In the genomic region with DNA sequence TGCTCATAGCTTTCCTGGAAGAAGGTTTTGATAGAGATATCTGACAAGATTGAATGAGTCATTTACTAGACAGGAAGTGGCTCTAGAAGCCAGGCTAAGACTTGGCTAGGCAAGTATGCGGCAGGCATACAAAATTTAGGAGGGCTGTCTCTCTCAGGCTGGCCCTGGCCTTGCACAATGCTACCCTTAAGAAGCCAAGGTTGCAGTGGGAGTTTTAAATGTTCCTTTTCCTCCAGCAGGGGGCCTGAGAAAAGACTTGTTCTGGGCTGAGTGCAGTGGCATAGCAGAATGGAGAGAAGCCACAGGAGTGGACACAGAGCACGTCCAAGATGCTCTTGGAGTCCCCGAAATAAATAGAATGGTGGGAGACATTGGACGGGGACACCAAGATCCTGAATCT, we compare ENCODE assay signal across 9 mouse cellular contexts. TPM values are rescaled to one million over a fixed set of nuclear protein-coding genes. Genes with fewer than 3 reads are reported as not detected.
DNase-seq lines count a peak whose midpoint lies in the region; ATAC-seq and TF ChIP-seq lines count a peak whose summit lies in the region.
"Had no signal": no experiment of that assay in that cellular context is flagged by ENCODE, and none has a peak within 500 bp of the region (broad histone marks: within the 10 kb centered on the region; RNA-seq: fewer than 3 reads in every experiment).

No protein-coding gene starts in this region.

- peak; percentile 56 for TF ChIP-seq CTCF in liver, embryonic 14.5 days (IDR thresholded peaks at IDR 0.05; ENCODE audit: low read depth)

- no peak overlapping the region for H3K9ac ChIP-seq in liver, embryonic 14.5 days (replicated peaks)
- H3K9ac ChIP-seq in liver, embryonic 12.5 days, result no peak overlapping the region
- no peak overlapping the region for H3K9ac ChIP-seq in neural tube, embryonic 15.5 days (replicated peaks)

- H3K27ac ChIP-seq in liver, embryonic 14.5 days, result no peak overlapping the region
- no peak overlapping the region for H3K27ac ChIP-seq in liver, embryonic 12.5 days
- no peak overlapping the region for H3K27ac ChIP-seq in embryonic facial prominence, embryonic 10.5 days (replicated peaks)
- H3K27ac ChIP-seq in neural tube, embryonic 15.5 days (replicated peaks), result no peak overlapping the region

- no peaks in the 10 kb centered on the region for H3K9me3 ChIP-seq in liver, embryonic 14.5 days (ENCODE audit: control insufficient read depth, low read length)
- H3K9me3 ChIP-seq in liver, embryonic 12.5 days (replicated peaks), result no peaks in the 10 kb centered on the region
- H3K9me3 ChIP-seq in embryonic facial prominence, embryonic 10.5 days, result no peaks in the 10 kb centered on the region
- no peaks in the 10 kb centered on the region for H3K9me3 ChIP-seq in neural tube, embryonic 15.5 days (replicated peaks)

- H3K27me3 ChIP-seq in liver, embryonic 14.5 days (ENCODE audit: control insufficient read depth, insufficient read depth, low read length), result no peaks in the 10 kb centered on the region
- peaks cover 10% of the 10 kb centered on the region for H3K27me3 ChIP-seq in liver, embryonic 12.5 days (replicated peaks)
- peaks cover 16% of the 10 kb centered on the region; the same call in 1 of the 2 replicates for H3K27me3 ChIP-seq in embryonic facial prominence, embryonic 10.5 days (replicated peaks; ENCODE audit: low read depth, poor library complexity, severe bottlenecking)
- H3K27me3 ChIP-seq in neural tube, embryonic 15.5 days (replicated peaks), result 0 out of 2 replicates have a peak, but pooled peaks cover 4% of the 10 kb centered on the region

- no peak for TF ChIP-seq EP300 in liver, embryonic 14.5 days (IDR thresholded peaks at IDR 0.05; ENCODE audit: low read depth)

- WGBS in liver, embryonic 14.5 days (ENCODE audit: insufficient replicate concordance), result 42% methylated on average over 4 of the region's 4 CpGs
- 40% methylated on average over 4 of the region's 4 CpGs for WGBS in liver, embryonic 12.5 days (ENCODE audit: insufficient replicate concordance)
- 75% methylated on average over 4 of the region's 4 CpGs for WGBS in embryonic facial prominence, embryonic 10.5 days
- 73% methylated on average over 4 of the region's 4 CpGs for WGBS in neural tube, embryonic 15.5 days

- H3K4me2 ChIP-seq in liver, embryonic 14.5 days (ENCODE audit: low read depth), result no peak overlapping the region
- H3K4me2 ChIP-seq in liver, embryonic 12.5 days, result no peak overlapping the region
- no peak overlapping the region for H3K4me2 ChIP-seq in neural tube, embryonic 15.5 days

- no peaks in the 10 kb centered on the region for H3K36me3 ChIP-seq in liver, embryonic 14.5 days (replicated peaks; ENCODE audit: control insufficient read depth, insufficient read depth, low read depth)
- no peaks in the 10 kb centered on the region for H3K36me3 ChIP-seq in liver, embryonic 12.5 days
- no peaks in the 10 kb centered on the region for H3K36me3 ChIP-seq in embryonic facial prominence, embryonic 10.5 days (replicated peaks)
- H3K36me3 ChIP-seq in neural tube, embryonic 15.5 days, result no peaks in the 10 kb centered on the region

- 0 out of 4 replicates have a peak, but pooled peaks cover 0 to 2% of the 10 kb centered on the region in 2 experiments for H3K4me1 ChIP-seq in liver, embryonic 14.5 days (replicated peaks; ENCODE audit: control insufficient read depth in 2 of 2, insufficient read depth in 2 of 2, low read length in 1 of 2)
- 0 out of 2 replicates have a peak, but pooled peaks cover 12% of the 10 kb centered on the region for H3K4me1 ChIP-seq in liver, embryonic 12.5 days
- H3K4me1 ChIP-seq in embryonic facial prominence, embryonic 10.5 days, result peaks cover 8% of the 10 kb centered on the region; the same call in 1 of the 2 replicates
- H3K4me1 ChIP-seq in neural tube, embryonic 15.5 days, result 0 out of 2 replicates have a peak, but pooled peaks cover 4% of the 10 kb centered on the region

- ATAC-seq in liver, embryonic 14.5 days (ENCODE audit: insufficient read depth), result no peak
- no peak for ATAC-seq in liver, embryonic 12.5 days
- ATAC-seq in megakaryocyte progenitor cell, adult 5-6 weeks (replicated peaks; ENCODE audit: poor library complexity), result peak; percentile 65
- ATAC-seq in neural tube, embryonic 15.5 days (ENCODE audit: low FRiP score), result no peak

- DNase-seq in cerebellum, postnatal 10 days, result peak; percentile 29 to 44
- DNase-seq in cerebellum, adult 18-20 months, result no peak
- no peak for DNase-seq in liver, embryonic 14.5 days (ENCODE audit: low read depth in 3 of 3, low spot score in 3 of 3)
- peak; percentile 30 for DNase-seq in embryonic facial prominence, embryonic 10.5 days (ENCODE audit: low spot score)
- DNase-seq in right cerebral cortex, postnatal 4 days, result no peak

- no peak overlapping the region for H3K4me3 ChIP-seq in liver, embryonic 14.5 days (ENCODE audit: insufficient read depth in 1 of 2, low read depth in 2 of 2, low read length in 2 of 2)
- no peak overlapping the region for H3K4me3 ChIP-seq in liver, embryonic 12.5 days
- no peak overlapping the region for H3K4me3 ChIP-seq in embryonic facial prominence, embryonic 10.5 days
- no peak overlapping the region for H3K4me3 ChIP-seq in neural tube, embryonic 15.5 days (replicated peaks)
- H3K4me3 ChIP-seq: megakaryocyte, embryonic 14.5 days had no signal

RNA-seq across cellular contexts. Expression of gene Apod, which starts 38.4 kb away (rescaled TPM):
- 0.11 TPM in 1 of 2 replicates, not detected in the other for polyA plus RNA-seq in liver, embryonic 14.5 days (2012; rRNA removed)
- polyA plus RNA-seq in liver, embryonic 14.5 days (2014; fragmentation: Nextera tagmentation; extraction: Ambion mirVana), result not detected in 2 replicates
- polyA plus RNA-seq in liver, embryonic 12.5 days (2016; fragmentation: Nextera tagmentation; extraction: Ambion mirVana), result not detected in 2 replicates
- polyA plus RNA-seq in embryonic facial prominence, embryonic 10.5 days (2016; fragmentation: Nextera tagmentation; extraction: Ambion mirVana), result 5.0 and 6.1 TPM in 2 replicates
- total RNA-seq in megakaryocyte progenitor cell, adult 5-6 weeks (2015), result not detected in 2 replicates
- not detected in 2 replicates for total RNA-seq in megakaryocyte progenitor cell, adult 5-6 weeks (2017)
- 48.8 and 54.0 TPM in 2 replicates for polyA plus RNA-seq in neural tube, embryonic 15.5 days (2015; fragmentation: Nextera tagmentation; extraction: Ambion mirVana)

Comparison
In these comparisons a context has a peak if more than half of its experiments do, and no peak if none do; other contexts are left out.
1. DNase-seq: peak in cerebellum, postnatal 10 days (2 of 2) and embryonic facial prominence, embryonic 10.5 days (single experiment); none in cerebellum, adult 18-20 months (0 of 2), liver, embryonic 14.5 days (0 of 3) and right cerebral cortex, postnatal 4 days (single experiment).